Mouse (Mus musculus) left cerebral cortex, adult 11 months (tissue): ENCODE measurements around the gene Col25a1.

Experiments
- DNase-seq: peaks from one replicate; pipeline ENCODE4 v3.0.0; 2022; ENCODE audit warnings: low spot score

Gene Col25a1

GRCm38 (mm10) chr3:130252355-130252754, 121.1 kb downstream of the Col25a1 start:
- DNase-seq = no peak

- DNase-seq = no peak
Observed at GRCm38 (mm10) chr3:130256059-130256458, 124.8 kb downstream of the Col25a1 start.

- no peak for DNase-seq
Observed at GRCm38 (mm10) chr3:130256610-130257009, 125.3 kb downstream of the Col25a1 start.

- DNase-seq = no peak
Observed at GRCm38 (mm10) chr3:130259670-130260069, 128.4 kb downstream of the Col25a1 start.

- DNase-seq = no peak
Observed at GRCm38 (mm10) chr3:130260316-130260715, 129.0 kb downstream of the Col25a1 start.

- peak; percentile 46 for DNase-seq
Observed at GRCm38 (mm10) chr3:130265104-130265503, 133.8 kb downstream of the Col25a1 start.

GRCm38 (mm10) chr3:130270509-130270908, 139.2 kb downstream of the Col25a1 start:
- DNase-seq = no peak

GRCm38 (mm10) chr3:130273949-130274348, 142.6 kb downstream of the Col25a1 start:
- DNase-seq = no peak

- no peak for DNase-seq
Observed at GRCm38 (mm10) chr3:130278298-130279050, 147.2 kb downstream of the Col25a1 start.

- DNase-seq = no peak
Observed at GRCm38 (mm10) chr3:130283011-130283760, 151.9 kb downstream of the Col25a1 start.

- no peak for DNase-seq
Observed at GRCm38 (mm10) chr3:130288102-130288501, 156.8 kb downstream of the Col25a1 start.

- DNase-seq = no peak
Observed at GRCm38 (mm10) chr3:130288756-130289155, 157.5 kb downstream of the Col25a1 start.

GRCm38 (mm10) chr3:130289220-130289619, 157.9 kb downstream of the Col25a1 start:
- no peak for DNase-seq

- no peak for DNase-seq
Observed at GRCm38 (mm10) chr3:130290175-130290574, 158.9 kb downstream of the Col25a1 start.

- no peak for DNase-seq
Observed at GRCm38 (mm10) chr3:130290672-130291071, 159.4 kb downstream of the Col25a1 start.

GRCm38 (mm10) chr3:130291926-130292325, 160.6 kb downstream of the Col25a1 start:
- DNase-seq = no peak

- no peak for DNase-seq
Observed at GRCm38 (mm10) chr3:130300530-130300929, 169.2 kb downstream of the Col25a1 start.

- no peak for DNase-seq
Observed at GRCm38 (mm10) chr3:130303597-130303996, 172.3 kb downstream of the Col25a1 start.

- no peak for DNase-seq
Observed at GRCm38 (mm10) chr3:130304827-130305226, 173.5 kb downstream of the Col25a1 start.

GRCm38 (mm10) chr3:130305686-130306085, 174.4 kb downstream of the Col25a1 start:
- no peak for DNase-seq

GRCm38 (mm10) chr3:130309277-130309676, 178.0 kb downstream of the Col25a1 start:
- DNase-seq = no peak

- no peak for DNase-seq
Observed at GRCm38 (mm10) chr3:130310694-130311305, 179.5 kb downstream of the Col25a1 start.

- no peak for DNase-seq
Observed at GRCm38 (mm10) chr3:130313246-130313645, 181.9 kb downstream of the Col25a1 start.
